Mouse (Mus musculus): ENCODE data around the gene Zmat1.

- TF ChIP-seq CTCF (IDR thresholded peaks at IDR 0.05; ENCODE audit: insufficient read depth, low read depth, low read length) = no peak
- TF ChIP-seq POLR2A (IDR thresholded peaks at IDR 0.05; ENCODE audit: insufficient read depth, low read depth, low read length) = peak; percentile 88; the same call in 1 of the 2 replicates
These were observed at the start of gene Zmat1 for GRCm38 (mm10) chrX:135008720-135009470.
